Mouse (Mus musculus) embryonic facial prominence, embryonic 11.5 days (tissue): ENCODE results near the gene Gnat2. TPM values are rescaled to one million over a fixed set of nuclear protein-coding genes. Genes with fewer than 3 reads are reported as not detected.
A peak's percentile ranks its signal among the peaks of the same experiment; 100 is the strongest.

Experiments used
- ATAC-seq: fragments of 200-750 bp; cut with Nextera tagmentation; replicated peaks from 2 replicates; pipeline ENCODE4 v1.8.0; 2017; ENCODE audit warnings: low read depth; ENCODE audit not compliant: insufficient number of reproducible peaks, low FRiP score, low TSS enrichment
- DNase-seq: peaks from one replicate; pipeline ENCODE4 v3.0.0-alpha.2; 2015; ENCODE audit warnings: low spot score
- H3K27ac ChIP-seq: fragments of 300-500 bp; sonication (generic); replicated peaks from 2 replicates; pipeline ENCODE4 v1.5.1; 2014; ENCODE audit warnings: mild to moderate bottlenecking, low read depth, low read length, control low read depth
- H3K27me3 ChIP-seq: fragments of 300-500 bp; sonication (generic); 2 replicates; pipeline ENCODE4 v1.6.1; 2014; ENCODE audit warnings: mild to moderate bottlenecking, low read length, moderate library complexity, mixed read lengths; ENCODE audit not compliant: control insufficient read depth, insufficient read depth
- H3K36me3 ChIP-seq: fragments of 300-500 bp; sonication (generic); replicated peaks from 2 replicates; pipeline ENCODE4 v1.6.1; 2014; ENCODE audit warnings: low read depth, mild to moderate bottlenecking, low read length, moderate library complexity, mixed read lengths; ENCODE audit not compliant: control insufficient read depth, insufficient read depth
- H3K4me1 ChIP-seq: fragments of 300-500 bp; sonication (generic); 2 replicates; pipeline ENCODE4 v1.6.1; 2014; ENCODE audit warnings: low read length, mixed read lengths; ENCODE audit not compliant: control insufficient read depth, insufficient read depth
- H3K4me2 ChIP-seq: fragments of 300-500 bp; sonication (generic); 2 replicates; pipeline ENCODE4 v1.6.1; 2014; ENCODE audit warnings: low read depth, mild to moderate bottlenecking, control low read depth, low read length, moderate library complexity
- H3K4me3 ChIP-seq: fragments of 300-500 bp; sonication (generic); 2 replicates; pipeline ENCODE4 v1.5.1; 2014; ENCODE audit warnings: low read depth, low read length, control low read depth
- H3K9ac ChIP-seq: fragments of 300-500 bp; sonication (generic); replicated peaks from 2 replicates; pipeline ENCODE4 v1.6.1; 2014; ENCODE audit warnings: mild to moderate bottlenecking, control low read depth, low read length
- H3K9me3 ChIP-seq: fragments of 300-500 bp; sonication (generic); replicated peaks from 2 replicates; pipeline ENCODE4 v1.6.1; 2016; ENCODE audit warnings: mild to moderate bottlenecking, low read length, inconsistent platforms, mixed read lengths; ENCODE audit not compliant: control insufficient read depth
- WGBS: fragments of 180-500 bp; shearing (Covaris S2); extraction: QIAGEN DNeasy Blood & Tissue Kit; methylation state at CpG from one replicate; pipeline ENCODE4 v1.1.7; 2014; 5-methylcytosine and 5-hydroxymethylcytosine counted together
- polyA plus RNA-seq: library from polyadenylated mRNA; unstranded; fragments of >200 nt; fragmentation: Nextera tagmentation; extraction: Ambion mirVana; gene quantifications from 2 replicates; pipeline ENCODE4 v1.2.1, GENCODE M21; 2014

Gnat2 gene
- polyA plus RNA-seq, 1 experiment from 2014 or later = 0.93 TPM

DNA sequence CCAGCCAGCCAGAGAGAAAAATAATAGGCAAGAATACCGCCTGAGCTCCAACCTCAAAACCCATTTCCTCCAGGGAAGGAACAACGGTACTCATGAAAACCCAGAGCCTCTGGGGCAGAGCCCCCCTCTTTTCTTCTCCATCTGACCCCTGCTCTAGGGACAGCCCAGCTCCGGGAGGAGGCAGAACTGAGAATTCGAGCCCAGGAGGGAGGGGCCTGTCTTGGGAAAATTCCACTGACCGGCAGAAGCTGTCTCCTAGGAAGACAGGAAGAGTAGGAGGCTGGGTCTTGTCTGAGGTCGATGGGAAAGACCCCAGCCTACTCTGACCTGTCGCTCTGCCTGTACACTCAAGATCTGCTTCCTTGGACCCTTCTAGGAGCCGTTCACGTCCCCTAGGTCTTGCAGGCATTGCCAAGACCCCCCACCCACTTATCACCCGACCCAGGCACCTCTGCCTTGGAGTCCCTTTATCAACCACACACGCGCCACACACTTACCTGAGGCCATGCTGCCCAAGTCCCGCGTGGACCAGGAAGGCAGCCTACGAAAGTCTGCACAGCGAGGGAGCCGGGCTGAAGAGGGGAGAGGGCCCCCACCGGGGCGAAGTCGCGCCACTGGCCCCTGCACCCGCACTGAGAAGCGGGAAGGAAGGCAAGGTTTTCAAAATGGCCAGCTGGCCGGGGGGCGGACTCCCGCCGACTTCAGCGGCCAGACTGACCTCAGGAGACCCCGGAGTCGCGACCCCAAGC lies 6.7 kb upstream of the Gnat2 start:
- H3K27ac ChIP-seq = peak overlapping the region; percentile 74
- no peaks in the 10 kb centered on the region for H3K9me3 ChIP-seq
- peak overlapping the region; percentile 70 for H3K4me3 ChIP-seq
- peaks cover 8% of the 10 kb centered on the region; the same call in 1 of the 2 replicates for H3K4me1 ChIP-seq
- peak overlapping the region; percentile 72 for H3K9ac ChIP-seq
- no peaks in the 10 kb centered on the region for H3K27me3 ChIP-seq
- ATAC-seq (peak; percentile 64), DNase-seq (peak; percentile 68)
- WGBS = 0% methylated on average over 31 of the region's 31 CpGs
- H3K36me3 ChIP-seq = no peaks in the 10 kb centered on the region
- peak overlapping the region; percentile 98 for H3K4me2 ChIP-seq

DNA sequence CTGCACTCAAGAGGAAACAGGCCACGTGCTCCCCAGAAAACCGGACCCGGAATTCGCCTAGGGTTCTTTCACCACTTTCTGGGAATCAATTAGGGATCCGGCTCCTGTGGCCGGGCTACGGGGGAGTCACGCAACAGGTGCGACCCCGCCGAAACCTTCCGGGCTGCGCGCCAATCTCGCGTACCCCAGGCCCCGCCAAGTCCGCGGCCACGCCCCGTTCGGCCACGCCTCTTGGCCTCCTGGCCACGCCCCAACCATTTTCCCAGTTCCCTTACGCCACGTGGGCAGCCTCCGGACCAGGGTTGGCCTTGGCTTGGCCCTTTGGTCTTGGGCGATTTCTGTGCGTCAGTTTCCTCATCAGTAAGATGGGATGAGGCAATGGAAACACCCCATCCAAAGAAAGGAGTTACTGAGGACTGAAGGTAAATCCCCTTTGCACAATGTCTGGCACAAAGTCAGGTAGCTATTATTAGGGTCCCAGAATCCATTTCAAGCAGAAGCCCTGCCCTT lies 6.1 kb upstream of the Gnat2 start, which contains the start of gene Ampd2:
Gene Ampd2, minus strand, starts transcription at position 182 of the 510 bp plus-strand sequence.
- peak within 1 kb of the TSS; percentile 98 for H3K4me2 ChIP-seq
- H3K9ac ChIP-seq = peak within 1 kb of the TSS; percentile 72
- peaks cover 8% of the 10 kb centered on the region; the same call in 1 of the 2 replicates for H3K4me1 ChIP-seq
- DNase-seq (peak; percentile 88), ATAC-seq (no peak)
- H3K36me3 ChIP-seq = no peaks in the 10 kb centered on the region
- H3K4me3 ChIP-seq = peak within 1 kb of the TSS; percentile 70
- no peaks in the 10 kb centered on the region for H3K27me3 ChIP-seq
- H3K27ac ChIP-seq = peak within 1 kb of the TSS; percentile 74
- under 1% methylated on average over 29 of the region's 29 CpGs for WGBS
- H3K9me3 ChIP-seq = no peaks in the 10 kb centered on the region

DNA sequence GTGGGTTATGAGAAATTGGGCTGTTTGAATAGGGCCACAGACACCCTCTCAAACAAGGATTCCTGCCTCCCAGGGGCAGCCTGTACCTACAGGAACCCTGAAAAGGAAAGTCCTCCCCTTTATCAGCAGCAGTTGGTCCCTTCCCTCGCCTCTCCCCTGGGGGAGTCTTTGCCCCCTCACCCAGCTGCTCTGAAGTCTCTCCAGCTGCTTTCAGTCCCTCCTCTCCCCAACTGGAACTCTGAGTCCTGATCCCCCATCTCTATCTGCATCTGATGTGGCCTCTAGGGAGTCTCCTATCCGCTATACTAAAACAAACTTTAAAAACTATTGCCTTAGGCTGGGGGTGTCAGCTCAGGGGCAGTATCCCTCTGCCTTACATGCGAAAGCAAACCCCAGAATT lies 5.3 kb upstream of the Gnat2 start:
- Histone ChIP-seq H3K4me3 (no peak overlapping the region), H3K9me3 (no peaks in the 10 kb centered on the region), H3K27ac (no peak overlapping the region), H3K4me2 (no peak overlapping the region; the same call in 1 of the 2 replicates), H3K4me1 (peaks cover 7% of the 10 kb centered on the region; the same call in 1 of the 2 replicates), H3K9ac (no peak overlapping the region), H3K27me3 (no peaks in the 10 kb centered on the region), H3K36me3 (no peaks in the 10 kb centered on the region)
- DNase-seq (no peak), ATAC-seq (no peak)
- 71% methylated on average over 3 of the region's 3 CpGs for WGBS

DNA sequence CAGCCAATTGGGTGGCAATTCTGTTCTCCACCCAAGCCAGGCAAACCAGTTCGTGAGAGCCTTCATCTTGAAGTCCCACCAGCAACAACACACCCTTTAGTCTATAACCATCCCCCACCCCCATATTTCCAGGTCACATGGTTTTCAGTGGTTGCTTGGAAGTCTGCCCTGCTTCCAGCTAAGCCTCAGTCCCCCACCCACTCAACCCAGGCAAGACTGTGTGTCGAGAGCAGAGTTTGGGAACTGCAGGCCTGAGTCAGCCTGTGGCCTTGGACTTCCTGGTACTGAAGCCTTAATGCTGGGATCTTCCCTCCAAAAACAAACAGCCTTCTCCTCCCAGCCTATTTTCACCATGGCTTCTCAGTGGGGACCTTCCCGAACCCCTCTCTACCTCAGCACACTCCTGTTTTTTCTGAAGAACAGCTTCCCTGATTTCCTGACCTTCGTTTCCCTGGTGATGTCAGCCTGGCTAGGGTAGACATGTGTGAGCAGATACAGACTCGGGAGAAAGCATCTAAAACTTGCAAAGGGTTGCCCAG lies 3.7 kb upstream of the Gnat2 start:
- H3K9ac ChIP-seq = no peak overlapping the region
- no peaks in the 10 kb centered on the region for H3K27me3 ChIP-seq
- H3K9me3 ChIP-seq = no peaks in the 10 kb centered on the region
- H3K4me2 ChIP-seq = no peak overlapping the region
- no peak for ATAC-seq
- DNase-seq = no peak
- WGBS = 46% methylated on average over 5 of the region's 5 CpGs
- H3K4me1 ChIP-seq = peaks cover 2% of the 10 kb centered on the region; the same call in 1 of the 2 replicates
- no peak overlapping the region for H3K27ac ChIP-seq
- H3K36me3 ChIP-seq = no peaks in the 10 kb centered on the region
- no peak overlapping the region for H3K4me3 ChIP-seq

DNA sequence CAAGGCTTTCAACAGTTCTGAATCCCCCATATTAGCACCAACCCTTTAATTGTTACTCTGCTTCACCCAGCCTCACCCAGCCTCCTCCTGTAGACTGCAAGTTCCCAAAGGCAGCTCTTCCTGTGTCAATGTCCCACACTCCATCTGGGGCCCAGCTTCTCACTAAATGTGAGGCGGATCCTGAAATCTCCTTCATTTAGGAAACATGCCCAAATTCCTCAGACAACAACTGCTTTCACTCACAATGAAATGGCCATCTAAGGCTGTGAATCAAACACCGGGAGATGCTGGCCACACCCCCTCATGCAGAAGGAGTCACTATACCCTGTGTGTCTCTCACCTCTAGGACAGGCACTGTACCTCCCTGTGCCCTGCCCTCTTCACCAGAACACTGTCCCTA lies 2.7 kb upstream of the Gnat2 start:
- H3K9me3 ChIP-seq = no peaks in the 10 kb centered on the region
- H3K4me2 ChIP-seq = no peak overlapping the region
- ATAC-seq = no peak
- no peak overlapping the region for H3K9ac ChIP-seq
- no peak overlapping the region for H3K4me3 ChIP-seq
- no peak for DNase-seq
- no peaks in the 10 kb centered on the region for H3K36me3 ChIP-seq
- H3K27me3 ChIP-seq = no peaks in the 10 kb centered on the region
- H3K27ac ChIP-seq = no peak overlapping the region
- WGBS = 41% methylated on average over 2 of the region's 2 CpGs
- peaks cover 2% of the 10 kb centered on the region; the same call in 1 of the 2 replicates for H3K4me1 ChIP-seq

DNA sequence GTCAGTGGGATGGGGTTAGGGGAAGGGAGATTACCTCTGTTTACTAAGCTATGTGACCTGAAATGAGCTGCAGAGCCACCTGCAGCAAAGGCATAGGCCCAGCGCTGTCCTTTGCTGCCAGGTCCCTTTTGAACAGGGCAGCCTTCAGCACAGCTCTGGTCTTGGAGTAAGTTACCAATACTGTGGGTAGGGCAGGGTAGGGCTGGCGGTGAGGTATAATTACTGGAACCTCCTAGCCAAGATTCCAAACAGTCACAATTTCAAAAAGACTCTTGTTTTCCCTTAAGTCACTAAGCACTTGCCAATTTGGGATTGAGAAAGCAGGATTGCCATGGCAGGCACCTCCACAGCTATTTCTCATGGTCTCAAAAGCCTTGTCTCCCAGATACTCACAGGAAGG lies 2.0 kb upstream of the Gnat2 start:
- H3K9ac ChIP-seq = no peak overlapping the region
- H3K27me3 ChIP-seq = no peaks in the 10 kb centered on the region
- no peaks in the 10 kb centered on the region for H3K9me3 ChIP-seq
- no peak overlapping the region for H3K4me2 ChIP-seq
- ATAC-seq (no peak), DNase-seq (no peak)
- H3K4me3 ChIP-seq = no peak overlapping the region
- no peaks in the 10 kb centered on the region for H3K36me3 ChIP-seq
- H3K4me1 ChIP-seq = peaks cover 2% of the 10 kb centered on the region; the same call in 1 of the 2 replicates
- WGBS = 73% methylated on average over 2 of the region's 2 CpGs
- no peak overlapping the region for H3K27ac ChIP-seq

DNA sequence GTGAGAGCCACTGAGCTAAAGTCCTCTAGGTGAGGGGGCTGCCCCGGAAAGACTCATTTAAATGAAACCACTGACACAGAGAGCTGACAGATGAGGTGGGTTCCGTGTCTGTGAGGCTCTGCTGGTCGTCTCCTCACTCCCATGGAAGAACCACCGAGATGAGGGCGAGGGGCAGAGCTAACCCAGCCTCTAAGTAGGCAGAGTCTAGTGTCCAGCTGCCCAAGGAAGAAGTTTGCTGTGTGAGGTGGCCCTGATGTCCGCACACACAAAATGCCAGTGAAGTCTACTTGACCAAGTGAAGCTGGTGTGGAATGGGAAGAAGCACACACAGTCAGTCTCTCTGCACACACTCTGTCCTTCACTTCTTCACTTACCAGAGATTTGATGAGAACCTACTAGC lies 559 bp upstream of the Gnat2 start:
- no peak overlapping the region for H3K27ac ChIP-seq
- H3K9ac ChIP-seq = no peak overlapping the region
- no peaks in the 10 kb centered on the region for H3K27me3 ChIP-seq
- H3K4me1 ChIP-seq = peaks cover 2% of the 10 kb centered on the region; the same call in 1 of the 2 replicates
- 75% methylated on average over 6 of the region's 6 CpGs for WGBS
- ATAC-seq (no peak), DNase-seq (no peak)
- no peak overlapping the region for H3K4me3 ChIP-seq
- H3K36me3 ChIP-seq = no peaks in the 10 kb centered on the region
- H3K4me2 ChIP-seq = no peak overlapping the region
- no peaks in the 10 kb centered on the region for H3K9me3 ChIP-seq

DNA sequence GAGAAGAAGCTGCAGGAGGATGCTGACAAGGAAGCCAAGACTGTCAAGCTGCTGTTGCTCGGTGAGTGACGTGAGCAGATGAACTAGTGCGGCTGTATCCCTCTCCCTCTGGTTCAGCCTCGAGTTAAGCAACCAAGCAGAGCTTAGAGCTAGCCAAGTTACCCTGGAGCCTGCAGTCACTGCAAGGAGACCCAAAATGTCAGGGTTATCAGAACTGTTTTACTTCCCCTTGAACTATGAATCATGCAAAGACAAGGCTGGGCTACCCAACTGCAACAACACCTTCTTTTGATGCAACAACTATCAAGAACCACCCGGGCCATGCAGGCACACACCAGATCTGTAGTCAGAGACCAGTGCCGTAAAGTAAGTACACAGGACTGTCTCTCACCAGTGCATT lies 717 bp downstream of the Gnat2 start:
- Histone ChIP-seq H3K9ac (no peak overlapping the region), H3K27me3 (no peaks in the 10 kb centered on the region), H3K4me1 (no peaks in the 10 kb centered on the region), H3K9me3 (no peaks in the 10 kb centered on the region), H3K4me3 (no peak overlapping the region), H3K4me2 (no peak overlapping the region), H3K27ac (no peak overlapping the region), H3K36me3 (no peaks in the 10 kb centered on the region)
- 57% methylated on average over 6 of the region's 6 CpGs for WGBS
- ATAC-seq = no peak
- no peak for DNase-seq
